Mouse (Mus musculus): Measurements from ENCODE around the gene Rem2. TPM values are rescaled to one million over a fixed set of nuclear protein-coding genes. Genes with fewer than 3 reads are reported as not detected.

Rem2 gene
- polyA plus RNA-seq, 1 experiment from 2014 or later: 37.2 TPM

- Histone ChIP-seq H3K4me1 (ENCODE audit: control insufficient read depth, insufficient read depth, low read length) (peaks cover 28% of the 10 kb centered on the region), H3K4me3 (replicated peaks; ENCODE audit: low read depth, low read length) (peak overlapping the region; percentile 55), H3K9me3 (ENCODE audit: control insufficient read depth, low read length) (no peaks in the 10 kb centered on the region), H3K9ac (replicated peaks; ENCODE audit: low read length) (peak overlapping the region; percentile 78), H3K27me3 (ENCODE audit: control insufficient read depth, insufficient read depth, low read length) (no peaks in the 10 kb centered on the region), H3K27ac (replicated peaks; ENCODE audit: low read depth, low read length) (peak overlapping the region; percentile 84), H3K36me3 (ENCODE audit: control insufficient read depth, insufficient read depth, low read length) (peaks cover 6% of the 10 kb centered on the region; the same call in 1 of the 2 replicates), H3K4me2 (ENCODE audit: low read length) (peak overlapping the region; percentile 67)
- ATAC-seq (ENCODE audit: low FRiP score, low TSS enrichment): peak; percentile 22; the same call in 1 of the 2 replicates
- DNase-seq: peak; percentile 61
- WGBS: under 1% methylated on average over 54 of the region's 54 CpGs
These were observed 43.6 kb upstream of the Rem2 start for GRCm38 (mm10) chr14:54432078-54432836.

GRCm38 (mm10) chr14:54432837-54433830 is 42.8 kb upstream of the Rem2 start:
- H3K9ac ChIP-seq (replicated peaks; ENCODE audit: low read length): peak overlapping the region; percentile 78
- peak overlapping the region; percentile 67 for H3K4me2 ChIP-seq (ENCODE audit: low read length)
- H3K27me3 ChIP-seq (ENCODE audit: control insufficient read depth, insufficient read depth, low read length): no peaks in the 10 kb centered on the region
- ATAC-seq (ENCODE audit: low FRiP score, low TSS enrichment): peak; percentile 20; the same call in 1 of the 2 replicates
- H3K36me3 ChIP-seq (ENCODE audit: control insufficient read depth, insufficient read depth, low read length): peaks cover 7% of the 10 kb centered on the region; the same call in 1 of the 2 replicates
- peak overlapping the region; percentile 55 for H3K4me3 ChIP-seq (replicated peaks; ENCODE audit: low read depth, low read length)
- H3K4me1 ChIP-seq (ENCODE audit: control insufficient read depth, insufficient read depth, low read length): peaks cover 22% of the 10 kb centered on the region
- peak; percentile 53 for DNase-seq
- peak overlapping the region; percentile 84 for H3K27ac ChIP-seq (replicated peaks; ENCODE audit: low read depth, low read length)
- 41% methylated on average over 17 of the region's 17 CpGs for WGBS
- H3K9me3 ChIP-seq (ENCODE audit: control insufficient read depth, low read length): no peaks in the 10 kb centered on the region

DNA sequence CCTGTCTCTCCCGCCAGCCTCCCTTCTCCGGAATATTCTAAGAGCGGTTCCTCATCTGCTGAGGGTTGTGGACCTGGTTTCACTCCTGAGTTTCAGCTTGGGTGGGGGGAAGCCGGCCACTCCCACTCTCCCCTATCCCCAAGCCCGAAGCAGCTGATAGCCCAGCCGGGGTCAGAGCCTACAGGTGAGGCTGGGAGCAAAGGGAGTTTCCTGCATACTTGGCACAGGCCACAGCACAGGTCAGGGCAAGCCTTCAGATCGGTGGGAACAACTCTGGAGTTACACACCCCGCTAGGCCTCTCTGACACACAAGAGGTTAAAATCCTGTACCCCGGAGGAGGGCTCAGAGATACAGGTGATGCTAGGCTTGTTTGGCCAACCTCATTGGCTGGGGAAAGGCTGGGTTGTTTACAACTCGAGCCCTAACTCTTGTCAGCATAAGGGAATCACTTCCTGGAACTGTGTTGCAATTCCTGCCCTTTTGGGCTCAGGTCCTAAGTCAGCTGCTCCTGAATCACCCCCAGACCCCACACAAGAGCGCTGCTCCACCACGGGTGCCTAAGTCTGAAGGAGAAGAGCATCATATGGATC is 41.9 kb upstream of the Rem2 start:
- 75% methylated on average over 12 of the region's 12 CpGs for WGBS
- peak overlapping the region; percentile 67 for H3K4me2 ChIP-seq (ENCODE audit: low read length)
- H3K27ac ChIP-seq (replicated peaks; ENCODE audit: low read depth, low read length): no peak overlapping the region
- H3K9me3 ChIP-seq (ENCODE audit: control insufficient read depth, low read length): no peaks in the 10 kb centered on the region
- H3K36me3 ChIP-seq (ENCODE audit: control insufficient read depth, insufficient read depth, low read length): peaks cover 14% of the 10 kb centered on the region; the same call in 1 of the 2 replicates
- peak overlapping the region; percentile 55; the same call in 1 of the 2 replicates for H3K4me3 ChIP-seq (replicated peaks; ENCODE audit: low read depth, low read length)
- DNase-seq (no peak), ATAC-seq (ENCODE audit: low FRiP score, low TSS enrichment) (no peak)
- H3K27me3 ChIP-seq (ENCODE audit: control insufficient read depth, insufficient read depth, low read length): no peaks in the 10 kb centered on the region
- peaks cover 22% of the 10 kb centered on the region for H3K4me1 ChIP-seq (ENCODE audit: control insufficient read depth, insufficient read depth, low read length)
- H3K9ac ChIP-seq (replicated peaks; ENCODE audit: low read length): peak overlapping the region; percentile 78

DNA sequence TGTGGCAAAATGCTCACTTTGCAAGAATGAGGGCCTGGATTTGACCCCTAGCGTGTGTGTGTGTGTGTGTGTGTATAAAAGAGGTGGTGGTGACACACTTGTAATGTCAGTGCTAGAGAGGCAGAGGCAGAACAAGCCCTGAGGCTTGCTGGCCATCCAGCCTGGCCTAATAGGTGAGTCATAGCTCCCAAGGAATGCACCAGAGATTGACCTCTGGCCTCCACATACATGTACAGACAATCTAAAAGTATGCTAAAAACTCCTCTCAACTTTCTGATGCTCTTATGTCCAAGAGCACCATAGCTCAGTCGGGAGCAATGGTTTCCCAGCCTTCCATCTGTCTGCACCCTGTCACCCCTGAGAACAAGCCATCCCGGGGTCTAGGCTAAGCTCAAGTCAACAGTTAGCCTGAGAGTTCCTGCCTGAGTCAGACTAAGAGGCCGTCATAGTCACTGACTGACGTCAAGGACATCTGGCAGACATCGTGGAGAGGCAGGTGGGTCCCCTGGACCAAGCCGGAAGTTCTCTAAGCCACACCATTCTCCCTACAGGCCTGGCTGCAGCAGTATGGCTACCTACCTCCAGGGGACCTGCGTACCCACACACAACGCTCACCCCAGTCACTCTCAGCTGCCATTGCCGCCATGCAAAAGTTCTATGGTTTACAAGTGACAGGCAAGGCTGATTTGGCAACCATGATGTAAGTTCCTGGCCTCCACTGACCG is 40.5 kb upstream of the Rem2 start:
- no peaks in the 10 kb centered on the region for H3K9me3 ChIP-seq (ENCODE audit: control insufficient read depth, low read length)
- peaks cover 15% of the 10 kb centered on the region for H3K4me1 ChIP-seq (ENCODE audit: control insufficient read depth, insufficient read depth, low read length)
- 92% methylated on average over 11 of the region's 11 CpGs for WGBS
- H3K36me3 ChIP-seq (ENCODE audit: control insufficient read depth, insufficient read depth, low read length): peaks cover 18% of the 10 kb centered on the region; the same call in 1 of the 2 replicates
- DNase-seq (no peak), ATAC-seq (ENCODE audit: low FRiP score, low TSS enrichment) (no peak)
- no peak overlapping the region for H3K4me3 ChIP-seq (replicated peaks; ENCODE audit: low read depth, low read length)
- no peak overlapping the region for H3K4me2 ChIP-seq (ENCODE audit: low read length)
- H3K27me3 ChIP-seq (ENCODE audit: control insufficient read depth, insufficient read depth, low read length): no peaks in the 10 kb centered on the region
- H3K9ac ChIP-seq (replicated peaks; ENCODE audit: low read length): no peak overlapping the region
- H3K27ac ChIP-seq (replicated peaks; ENCODE audit: low read depth, low read length): no peak overlapping the region

DNA sequence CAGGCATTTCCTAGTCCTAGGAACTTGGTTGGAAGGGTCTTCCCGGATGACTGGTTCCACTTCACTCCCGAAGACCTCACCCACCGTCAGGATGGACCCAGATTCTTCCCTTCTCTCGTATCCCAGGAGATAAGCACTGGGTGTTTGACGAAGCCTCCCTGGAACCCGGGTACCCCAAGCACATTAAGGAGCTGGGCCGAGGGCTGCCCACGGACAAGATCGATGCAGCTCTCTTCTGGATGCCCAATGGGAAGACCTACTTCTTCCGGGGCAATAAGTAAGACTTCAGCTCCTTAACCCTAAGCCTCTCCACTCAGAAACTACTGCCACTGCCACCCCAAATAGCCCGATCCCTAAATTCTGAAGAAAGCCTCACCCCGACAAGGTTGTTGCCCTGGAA is 36.7 kb upstream of the Rem2 start:
- peaks cover 1% of the 10 kb centered on the region; the same call in 1 of the 2 replicates for H3K4me1 ChIP-seq (ENCODE audit: control insufficient read depth, insufficient read depth, low read length)
- peaks cover 18% of the 10 kb centered on the region; the same call in 1 of the 2 replicates for H3K36me3 ChIP-seq (ENCODE audit: control insufficient read depth, insufficient read depth, low read length)
- no peak for ATAC-seq (ENCODE audit: low FRiP score, low TSS enrichment)
- H3K9ac ChIP-seq (replicated peaks; ENCODE audit: low read length): no peak overlapping the region
- 67% methylated on average over 12 of the region's 12 CpGs for WGBS
- H3K4me2 ChIP-seq (ENCODE audit: low read length): no peak overlapping the region
- H3K27me3 ChIP-seq (ENCODE audit: control insufficient read depth, insufficient read depth, low read length): no peaks in the 10 kb centered on the region
- H3K27ac ChIP-seq (replicated peaks; ENCODE audit: low read depth, low read length): no peak overlapping the region
- no peak overlapping the region for H3K4me3 ChIP-seq (replicated peaks; ENCODE audit: low read depth, low read length)
- DNase-seq: no peak
- no peaks in the 10 kb centered on the region for H3K9me3 ChIP-seq (ENCODE audit: control insufficient read depth, low read length)

GRCm38 (mm10) chr14:54439610-54440009 is 36.3 kb upstream of the Rem2 start:
- no peak for ATAC-seq (ENCODE audit: low FRiP score, low TSS enrichment)

GRCm38 (mm10) chr14:54440538-54440937 is 35.4 kb upstream of the Rem2 start:
- DNase-seq (no peak), ATAC-seq (ENCODE audit: low FRiP score, low TSS enrichment) (no peak)
- 94% methylated on average over 14 of the region's 14 CpGs for WGBS
- Histone ChIP-seq H3K9me3 (ENCODE audit: control insufficient read depth, low read length) (no peaks in the 10 kb centered on the region), H3K4me1 (ENCODE audit: control insufficient read depth, insufficient read depth, low read length) (no peaks in the 10 kb centered on the region), H3K4me2 (ENCODE audit: low read length) (no peak overlapping the region), H3K27me3 (ENCODE audit: control insufficient read depth, insufficient read depth, low read length) (no peaks in the 10 kb centered on the region), H3K9ac (replicated peaks; ENCODE audit: low read length) (no peak overlapping the region), H3K36me3 (ENCODE audit: control insufficient read depth, insufficient read depth, low read length) (peaks cover 18% of the 10 kb centered on the region; the same call in 1 of the 2 replicates), H3K4me3 (replicated peaks; ENCODE audit: low read depth, low read length) (no peak overlapping the region), H3K27ac (replicated peaks; ENCODE audit: low read depth, low read length) (no peak overlapping the region)

More at GRCm38 (mm10) chr14:54439610-54440009, 36.3 kb upstream of the Rem2 start:
- H3K4me3 ChIP-seq (replicated peaks; ENCODE audit: low read depth, low read length): no peak overlapping the region
- H3K36me3 ChIP-seq (ENCODE audit: control insufficient read depth, insufficient read depth, low read length): peaks cover 18% of the 10 kb centered on the region; the same call in 1 of the 2 replicates
- H3K4me2 ChIP-seq (ENCODE audit: low read length): no peak overlapping the region
- no peaks in the 10 kb centered on the region for H3K9me3 ChIP-seq (ENCODE audit: control insufficient read depth, low read length)
- H3K9ac ChIP-seq (replicated peaks; ENCODE audit: low read length): no peak overlapping the region
- H3K27ac ChIP-seq (replicated peaks; ENCODE audit: low read depth, low read length): no peak overlapping the region
- DNase-seq: no peak
- no peaks in the 10 kb centered on the region for H3K4me1 ChIP-seq (ENCODE audit: control insufficient read depth, insufficient read depth, low read length)
- H3K27me3 ChIP-seq (ENCODE audit: control insufficient read depth, insufficient read depth, low read length): no peaks in the 10 kb centered on the region
- 46% methylated on average over 7 of the region's 7 CpGs for WGBS

DNA sequence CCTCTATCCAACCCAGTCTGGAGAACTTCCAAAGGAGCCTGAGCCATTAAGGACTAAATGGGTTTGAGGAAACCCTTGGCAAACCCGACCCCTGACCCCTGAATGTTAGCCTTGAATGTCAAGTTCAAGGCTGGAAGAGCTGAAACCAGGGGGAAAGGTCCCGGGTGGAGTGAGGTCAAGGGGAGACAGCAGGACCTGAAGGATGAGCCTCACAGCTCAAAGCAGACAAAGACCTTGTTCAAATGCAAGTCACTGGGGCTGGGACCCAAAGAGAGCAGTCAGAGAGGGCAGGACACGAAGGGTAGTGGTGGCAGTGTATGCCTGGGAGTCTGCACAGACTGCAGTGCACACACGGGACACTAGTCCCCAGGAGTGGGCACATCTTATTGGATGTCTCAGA is 34.5 kb upstream of the Rem2 start:
- Histone ChIP-seq H3K4me3 (replicated peaks; ENCODE audit: low read depth, low read length) (no peak overlapping the region), H3K4me1 (ENCODE audit: control insufficient read depth, insufficient read depth, low read length) (no peaks in the 10 kb centered on the region), H3K27me3 (ENCODE audit: control insufficient read depth, insufficient read depth, low read length) (no peaks in the 10 kb centered on the region), H3K9ac (replicated peaks; ENCODE audit: low read length) (no peak overlapping the region), H3K36me3 (ENCODE audit: control insufficient read depth, insufficient read depth, low read length) (peaks cover 18% of the 10 kb centered on the region; the same call in 1 of the 2 replicates), H3K9me3 (ENCODE audit: control insufficient read depth, low read length) (no peaks in the 10 kb centered on the region), H3K27ac (replicated peaks; ENCODE audit: low read depth, low read length) (no peak overlapping the region), H3K4me2 (ENCODE audit: low read length) (no peak overlapping the region)
- no peak for ATAC-seq (ENCODE audit: low FRiP score, low TSS enrichment)
- no peak for DNase-seq
- WGBS: 86% methylated on average over 4 of the region's 4 CpGs
